17 mouse cellular contexts compared by ENCODE assay signal in genomic region chr6:24571126-24571525, GRCm38 (mm10). TPM values are rescaled to one million over a fixed set of nuclear protein-coding genes. Genes with fewer than 3 reads are reported as not detected.
A peak's percentile ranks its signal among the peaks of the same experiment; 100 is the strongest.
DNase-seq lines count a peak whose midpoint lies in the region; ATAC-seq and TF ChIP-seq lines count a peak whose summit lies in the region.
"Had no signal": no experiment of that assay in that cellular context is flagged by ENCODE, and none has a peak within 500 bp of the region (broad histone marks: within the 10 kb centered on the region; RNA-seq: fewer than 3 reads in every experiment).

No protein-coding gene starts in this region.

- peak; percentile 32 for DNase-seq in kidney, postnatal 10 days
- peak; percentile 47 for DNase-seq in lung, postnatal 0 days (ENCODE audit: low spot score)
- no peak for DNase-seq in embryo, embryonic 10.5 days (ENCODE audit: low spot score)
- DNase-seq in thymus, postnatal 10 days (ENCODE audit: low spot score in 2 of 2) = no peak
- DNase-seq: cerebellum, postnatal 14 days; right cerebral cortex, postnatal 14 days had no signal

- H3K4me3 ChIP-seq in intestine, embryonic 15.5 days (replicated peaks) = no peak overlapping the region
- H3K4me3 ChIP-seq in intestine, postnatal 0 days (ENCODE audit: low read depth, low read length) = no peak overlapping the region
- no peak overlapping the region for H3K4me3 ChIP-seq in heart, embryonic 14.5 days (ENCODE audit: control insufficient read depth in 1 of 2, insufficient read depth in 1 of 2, low read depth in 1 of 2, low read length in 2 of 2)
- no peak overlapping the region for H3K4me3 ChIP-seq in lung, postnatal 0 days (ENCODE audit: low read depth, low read length)
- H3K4me3 ChIP-seq: embryonic facial prominence, embryonic 15.5 days; hindbrain, embryonic 12.5 days; limb, embryonic 12.5 days; midbrain, embryonic 15.5 days had no signal

- 52% methylated on average over 6 of the region's 6 CpGs for WGBS in intestine, embryonic 15.5 days
- WGBS in intestine, postnatal 0 days = 51% methylated on average over 6 of the region's 6 CpGs
- WGBS in heart, embryonic 14.5 days = 57% methylated on average over 6 of the region's 6 CpGs
- WGBS in lung, postnatal 0 days = 42% methylated on average over 6 of the region's 6 CpGs

- H3K9ac ChIP-seq in intestine, embryonic 15.5 days = no peak overlapping the region
- H3K9ac ChIP-seq in intestine, postnatal 0 days (ENCODE audit: low read depth, low read length) = no peak overlapping the region
- H3K9ac ChIP-seq in heart, embryonic 14.5 days (ENCODE audit: low read length) = no peak overlapping the region
- no peak overlapping the region for H3K9ac ChIP-seq in lung, postnatal 0 days (replicated peaks; ENCODE audit: low read depth)
- H3K9ac ChIP-seq: embryonic facial prominence, embryonic 15.5 days; hindbrain, embryonic 12.5 days; limb, embryonic 12.5 days; midbrain, embryonic 15.5 days had no signal

- H3K4me2 ChIP-seq in intestine, embryonic 15.5 days (replicated peaks) = no peak overlapping the region
- no peak overlapping the region for H3K4me2 ChIP-seq in intestine, postnatal 0 days (replicated peaks; ENCODE audit: low read depth)
- no peak overlapping the region for H3K4me2 ChIP-seq in heart, embryonic 14.5 days (ENCODE audit: low read length)
- no peak overlapping the region for H3K4me2 ChIP-seq in lung, postnatal 0 days (replicated peaks; ENCODE audit: low read depth, low read length)
- H3K4me2 ChIP-seq: embryonic facial prominence, embryonic 15.5 days; hindbrain, embryonic 12.5 days; limb, embryonic 12.5 days; midbrain, embryonic 15.5 days had no signal

- TF ChIP-seq CTCF in intestine, postnatal 0 days (IDR thresholded peaks at IDR 0.05; ENCODE audit: low read depth) = no peak
- TF ChIP-seq CTCF in lung, postnatal 0 days (IDR thresholded peaks at IDR 0.05) = no peak

- H3K27ac ChIP-seq in intestine, embryonic 15.5 days = no peak overlapping the region
- no peak overlapping the region for H3K27ac ChIP-seq in intestine, postnatal 0 days (ENCODE audit: low read depth, low read length)
- peak overlapping the region in 1 of 2 experiments; percentile 25; a peak in 3 of 4 replicates for H3K27ac ChIP-seq in heart, embryonic 14.5 days (replicated peaks in 1 of 2; ENCODE audit: control insufficient read depth in 1 of 2, insufficient read depth in 1 of 2, low read depth in 2 of 2, low read length in 2 of 2)
- H3K27ac ChIP-seq in lung, postnatal 0 days (ENCODE audit: low read length) = no peak overlapping the region
- H3K27ac ChIP-seq: embryonic facial prominence, embryonic 15.5 days; hindbrain, embryonic 12.5 days; limb, embryonic 12.5 days; midbrain, embryonic 15.5 days; stomach, postnatal 0 days had no signal

- peak; percentile 66 for TF ChIP-seq EP300 in lung, postnatal 0 days (IDR thresholded peaks at IDR 0.05)

- 0 out of 2 replicates have a peak, but pooled peaks have one; percentile 39 for ATAC-seq in intestine, embryonic 15.5 days
- no peak for ATAC-seq in intestine, postnatal 0 days
- ATAC-seq in heart, embryonic 14.5 days (ENCODE audit: insufficient number of reproducible peaks, insufficient read depth, low FRiP score, low read depth) = 0 out of 2 replicates have a peak, but pooled peaks have one; percentile 50
- peak; percentile 56 for ATAC-seq in lung, postnatal 0 days
- no peak for ATAC-seq in inflammation-experienced regulatory T-cells, adult 6 months
- ATAC-seq: midbrain, embryonic 15.5 days had no signal

- no peaks in the 10 kb centered on the region for H3K36me3 ChIP-seq in intestine, embryonic 15.5 days
- no peaks in the 10 kb centered on the region for H3K36me3 ChIP-seq in intestine, postnatal 0 days (ENCODE audit: control insufficient read depth, insufficient read depth)
- H3K36me3 ChIP-seq in heart, embryonic 14.5 days (ENCODE audit: control insufficient read depth, insufficient read depth, low read length) = no peaks in the 10 kb centered on the region
- no peaks in the 10 kb centered on the region for H3K36me3 ChIP-seq in lung, postnatal 0 days (ENCODE audit: insufficient read depth, low read length)
- H3K36me3 ChIP-seq: embryonic facial prominence, embryonic 15.5 days; hindbrain, embryonic 12.5 days; limb, embryonic 12.5 days; midbrain, embryonic 15.5 days had no signal

- H3K9me3 ChIP-seq in intestine, embryonic 15.5 days = no peaks in the 10 kb centered on the region
- H3K9me3 ChIP-seq in intestine, postnatal 0 days (ENCODE audit: control insufficient read depth) = no peaks in the 10 kb centered on the region
- peaks cover 6% of the 10 kb centered on the region; the same call in 1 of the 2 replicates for H3K9me3 ChIP-seq in heart, embryonic 14.5 days (ENCODE audit: control insufficient read depth, low read length)
- H3K9me3 ChIP-seq in lung, postnatal 0 days (ENCODE audit: low read length) = no peaks in the 10 kb centered on the region
- H3K9me3 ChIP-seq: embryonic facial prominence, embryonic 15.5 days; hindbrain, embryonic 12.5 days; limb, embryonic 12.5 days; midbrain, embryonic 15.5 days had no signal

- no peaks in the 10 kb centered on the region for H3K4me1 ChIP-seq in intestine, embryonic 15.5 days (replicated peaks)
- H3K4me1 ChIP-seq in intestine, postnatal 0 days (replicated peaks; ENCODE audit: control insufficient read depth, insufficient read depth, low read length) = no peaks in the 10 kb centered on the region
- peaks cover 2 to 6% of the 10 kb centered on the region in 2 experiments; a peak in 2 of 4 replicates for H3K4me1 ChIP-seq in heart, embryonic 14.5 days (ENCODE audit: control insufficient read depth in 2 of 2, insufficient read depth in 2 of 2, low read length in 2 of 2)
- H3K4me1 ChIP-seq in lung, postnatal 0 days (ENCODE audit: insufficient read depth, low read depth, low read length) = no peaks in the 10 kb centered on the region
- H3K4me1 ChIP-seq: embryonic facial prominence, embryonic 15.5 days; hindbrain, embryonic 12.5 days; limb, embryonic 12.5 days; midbrain, embryonic 15.5 days had no signal

- H3K27me3 ChIP-seq in intestine, embryonic 15.5 days (replicated peaks) = no peaks in the 10 kb centered on the region
- no peaks in the 10 kb centered on the region for H3K27me3 ChIP-seq in intestine, postnatal 0 days (replicated peaks; ENCODE audit: control insufficient read depth, insufficient read depth, low read length)
- no peaks in the 10 kb centered on the region for H3K27me3 ChIP-seq in heart, embryonic 14.5 days (ENCODE audit: control insufficient read depth, insufficient read depth, low read length)
- H3K27me3 ChIP-seq in lung, postnatal 0 days (replicated peaks; ENCODE audit: insufficient read depth, low read length) = no peaks in the 10 kb centered on the region
- H3K27me3 ChIP-seq: CH12.LX; embryonic facial prominence, embryonic 15.5 days; hindbrain, embryonic 12.5 days; limb, embryonic 12.5 days; midbrain, embryonic 15.5 days had no signal

RNA-seq across cellular contexts. Expression of gene Lmod2, which starts 26.4 kb away (rescaled TPM):
- polyA plus RNA-seq in intestine, embryonic 15.5 days (2015; fragmentation: Nextera tagmentation; extraction: Ambion mirVana) = not detected in 2 replicates
- polyA plus RNA-seq in intestine, postnatal 0 days (2015; fragmentation: Nextera tagmentation; extraction: Ambion mirVana) = not detected in 2 replicates
- 54.6 and 56.9 TPM in 2 replicates for polyA plus RNA-seq in heart, embryonic 14.5 days (2014; fragmentation: Nextera tagmentation; extraction: Ambion mirVana)
- 0.47 and 0.83 TPM in 2 replicates for polyA plus RNA-seq in lung, postnatal 0 days (2015; fragmentation: Nextera tagmentation; extraction: Ambion mirVana)
- polyA plus RNA-seq in inflammation-experienced regulatory T-cells, adult 6 months (2017; shearing (Covaris generic)) = not detected
- polyA plus RNA-seq: forebrain, embryonic 16.5 days; hindbrain, embryonic 12.5 days; limb, embryonic 12.5 days; midbrain, embryonic 15.5 days; stomach, postnatal 0 days had no signal

RNA-seq across cellular contexts. Expression of gene Asb15, which starts 43.2 kb away (rescaled TPM):
- not detected in 2 replicates for polyA plus RNA-seq in intestine, embryonic 15.5 days (2015; fragmentation: Nextera tagmentation; extraction: Ambion mirVana)
- polyA plus RNA-seq in intestine, postnatal 0 days (2015; fragmentation: Nextera tagmentation; extraction: Ambion mirVana) = not detected in 2 replicates
- polyA plus RNA-seq in heart, embryonic 14.5 days (2014; fragmentation: Nextera tagmentation; extraction: Ambion mirVana) = 0.49 and 0.63 TPM in 2 replicates
- 0.02 and 0.07 TPM in 2 replicates for polyA plus RNA-seq in lung, postnatal 0 days (2015; fragmentation: Nextera tagmentation; extraction: Ambion mirVana)
- not detected for polyA plus RNA-seq in inflammation-experienced regulatory T-cells, adult 6 months (2017; shearing (Covaris generic))
- polyA plus RNA-seq: embryonic facial prominence, embryonic 15.5 days; forebrain, embryonic 16.5 days; hindbrain, embryonic 12.5 days; limb, embryonic 12.5 days had no signal

RNA-seq across cellular contexts. Expression of gene Ndufa5, which starts 43.3 kb away (rescaled TPM):
- polyA plus RNA-seq in intestine, embryonic 15.5 days (2015; fragmentation: Nextera tagmentation; extraction: Ambion mirVana) = 395 and 397 TPM in 2 replicates
- 624 and 671 TPM in 2 replicates for polyA plus RNA-seq in intestine, postnatal 0 days (2015; fragmentation: Nextera tagmentation; extraction: Ambion mirVana)
- 794 and 834 TPM in 2 replicates for polyA plus RNA-seq in heart, embryonic 14.5 days (2014; fragmentation: Nextera tagmentation; extraction: Ambion mirVana)
- 227 and 244 TPM in 2 replicates for polyA plus RNA-seq in lung, postnatal 0 days (2015; fragmentation: Nextera tagmentation; extraction: Ambion mirVana)
- polyA plus RNA-seq in inflammation-experienced regulatory T-cells, adult 6 months (2017; shearing (Covaris generic)) = 100 to 1,000 TPM; 174 to 219 (median 181) TPM

RNA-seq across cellular contexts. Expression of gene Iqub, which starts 56.3 kb away (rescaled TPM):
- polyA plus RNA-seq in intestine, embryonic 15.5 days (2015; fragmentation: Nextera tagmentation; extraction: Ambion mirVana) = 0.04 TPM in 1 of 2 replicates, not detected in the other
- 0.05 and 0.08 TPM in 2 replicates for polyA plus RNA-seq in intestine, postnatal 0 days (2015; fragmentation: Nextera tagmentation; extraction: Ambion mirVana)
- 0.23 and 0.49 TPM in 2 replicates for polyA plus RNA-seq in heart, embryonic 14.5 days (2014; fragmentation: Nextera tagmentation; extraction: Ambion mirVana)
- polyA plus RNA-seq in lung, postnatal 0 days (2015; fragmentation: Nextera tagmentation; extraction: Ambion mirVana) = 1.9 and 2.6 TPM in 2 replicates
- not detected for polyA plus RNA-seq in inflammation-experienced regulatory T-cells, adult 6 months (2017; shearing (Covaris generic))
- polyA plus RNA-seq: stomach, postnatal 0 days had no signal

Comparison
In these comparisons a context has a peak if more than half of its experiments do, and no peak if none do; other contexts are left out.
1. ATAC-seq: peak in intestine, embryonic 15.5 days (single experiment), heart, embryonic 14.5 days (single experiment) and lung, postnatal 0 days (single experiment); none in intestine, postnatal 0 days (single experiment) and inflammation-experienced regulatory T-cells, adult 6 months (single experiment).
2. DNase-seq: peak in kidney, postnatal 10 days (single experiment) and lung, postnatal 0 days (single experiment); none in embryo, embryonic 10.5 days (single experiment) and thymus, postnatal 10 days (0 of 2).
3. RNA of gene Lmod2, which starts 26.4 kb away (polyA plus RNA-seq): 54.6 to 56.9 TPM in heart, embryonic 14.5 days; 0.47 to 0.83 TPM in lung, postnatal 0 days, not detected in intestine, embryonic 15.5 days, not detected in intestine, postnatal 0 days and not detected in inflammation-experienced regulatory T-cells, adult 6 months; every median in the first group is over 10 times any median in the second.